Mouse (Mus musculus) thymus, postnatal 0 days (tissue): ENCODE data around the gene Nr1h2. TPM values are rescaled to one million over a fixed set of nuclear protein-coding genes. Genes with fewer than 3 reads are reported as not detected.

ENCODE experiments used
- DNase-seq: peaks from one replicate; pipeline ENCODE4 v3.0.0-alpha.2; 2015; ENCODE audit warnings: low spot score
- polyA plus RNA-seq: library from polyadenylated mRNA; unstranded; fragments of >200 nt; fragmentation: Nextera tagmentation; extraction: Ambion mirVana; gene quantifications from 2 replicates; pipeline ENCODE4 v1.2.1, GENCODE M21; 2015

Gene Nr1h2
- polyA plus RNA-seq, 1 experiment from 2014 or later: 101 TPM

DNA sequence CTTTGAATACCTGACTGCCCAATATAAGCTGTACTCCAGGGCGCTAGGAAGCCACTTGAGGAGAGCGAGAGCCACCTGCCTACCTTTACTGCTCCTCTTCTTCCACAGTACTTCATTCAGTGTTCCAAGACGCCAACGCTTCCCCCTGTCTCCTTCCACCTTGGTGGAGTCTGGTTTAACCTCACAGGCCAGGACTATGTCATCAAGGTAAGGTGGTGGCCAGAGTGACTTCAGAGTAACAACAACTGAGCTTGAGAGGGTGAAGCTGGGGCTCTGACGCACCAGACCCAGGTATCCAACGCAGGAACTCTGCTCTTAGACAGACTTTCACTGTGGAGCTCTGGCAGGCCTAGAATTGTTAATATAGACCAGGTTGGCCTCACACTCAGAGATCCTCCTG lies 31.9 kb upstream of the Nr1h2 start:
- no peak for DNase-seq

DNA sequence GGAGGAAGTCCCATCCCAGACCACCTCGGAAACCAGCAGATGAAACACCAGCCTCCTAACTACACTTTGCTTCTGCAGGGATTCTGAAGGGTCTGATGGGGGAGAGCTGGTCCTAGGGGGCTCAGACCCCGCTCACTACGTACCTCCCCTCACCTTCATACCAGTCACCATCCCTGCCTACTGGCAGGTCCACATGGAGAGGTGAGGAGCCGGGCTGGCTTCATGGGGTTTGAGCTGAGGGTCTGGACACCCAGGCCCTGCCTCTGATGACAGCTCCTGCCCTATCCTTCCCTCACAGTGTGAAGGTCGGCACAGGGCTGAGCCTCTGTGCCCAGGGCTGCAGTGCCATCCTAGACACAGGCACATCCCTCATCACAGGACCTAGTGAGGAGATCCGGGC lies 31.2 kb upstream of the Nr1h2 start:
- DNase-seq: no peak

DNA sequence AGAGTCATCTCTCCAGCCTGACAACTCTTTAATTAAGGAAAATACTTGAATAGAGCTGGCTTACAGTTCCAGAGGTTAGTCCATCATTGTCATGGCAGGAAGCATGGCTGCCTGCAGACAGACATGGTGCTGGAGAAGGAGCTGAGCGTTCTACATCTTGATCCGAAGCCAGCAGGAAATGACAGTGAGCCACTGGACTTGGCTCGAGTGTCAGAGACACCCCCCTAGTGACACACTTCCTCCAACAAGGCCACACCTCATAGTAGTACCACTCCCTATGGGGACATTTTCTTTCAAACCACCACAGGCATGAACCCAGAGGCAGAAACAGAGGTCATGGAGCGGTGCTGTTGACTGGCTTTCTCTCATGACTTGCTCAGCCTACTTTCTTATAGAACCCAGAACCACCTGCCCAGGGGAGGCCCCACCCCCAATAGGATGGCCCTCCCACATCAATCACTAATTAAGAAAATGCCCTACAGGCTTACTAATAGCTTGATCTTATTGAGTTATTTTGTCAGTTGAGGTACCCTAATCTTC lies 30.6 kb upstream of the Nr1h2 start:
- DNase-seq: no peak

DNA sequence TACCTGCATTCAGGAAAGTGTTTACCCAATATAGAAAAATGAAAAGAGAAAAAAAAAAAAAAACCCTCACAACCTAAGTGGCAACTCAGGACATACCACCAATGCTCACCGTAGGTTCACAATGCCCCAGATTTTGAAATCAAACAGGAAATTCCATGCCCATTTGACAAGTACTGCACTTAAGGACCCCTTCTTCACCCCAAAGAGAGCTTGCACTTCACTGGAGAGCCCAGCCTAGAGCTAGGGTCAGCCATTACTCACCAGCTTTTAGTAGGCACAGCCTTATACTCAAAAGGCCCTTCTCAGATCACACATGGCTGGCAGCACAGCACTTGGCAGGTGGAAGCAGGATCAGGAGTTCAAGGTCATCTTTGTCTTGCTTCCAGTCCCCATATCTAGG lies 29.4 kb upstream of the Nr1h2 start:
- no peak for DNase-seq

DNA sequence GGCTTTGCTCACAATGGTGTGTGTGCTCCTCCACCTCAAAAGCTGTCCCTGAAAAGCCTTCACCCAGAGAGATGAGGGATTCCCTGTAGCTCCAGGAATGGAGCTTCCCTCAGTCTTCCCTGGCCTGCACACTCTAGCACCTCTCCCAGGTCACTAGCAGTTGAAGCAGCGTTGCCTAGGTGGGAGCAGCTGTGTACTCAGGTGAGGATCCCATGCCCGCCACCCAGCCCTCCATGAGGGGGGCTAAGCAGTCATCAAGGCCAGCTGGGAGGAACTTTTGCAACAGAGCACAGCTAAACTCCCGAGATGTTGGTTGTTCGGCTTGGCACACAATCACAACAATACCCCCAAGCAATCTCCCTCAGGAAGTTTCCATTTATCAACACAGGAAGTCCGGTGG lies 29.0 kb upstream of the Nr1h2 start:
- no peak for DNase-seq

- no peak for DNase-seq
These were observed 27.9 kb upstream of the Nr1h2 start for GRCm38 (mm10) chr7:44581637-44582036.

DNA sequence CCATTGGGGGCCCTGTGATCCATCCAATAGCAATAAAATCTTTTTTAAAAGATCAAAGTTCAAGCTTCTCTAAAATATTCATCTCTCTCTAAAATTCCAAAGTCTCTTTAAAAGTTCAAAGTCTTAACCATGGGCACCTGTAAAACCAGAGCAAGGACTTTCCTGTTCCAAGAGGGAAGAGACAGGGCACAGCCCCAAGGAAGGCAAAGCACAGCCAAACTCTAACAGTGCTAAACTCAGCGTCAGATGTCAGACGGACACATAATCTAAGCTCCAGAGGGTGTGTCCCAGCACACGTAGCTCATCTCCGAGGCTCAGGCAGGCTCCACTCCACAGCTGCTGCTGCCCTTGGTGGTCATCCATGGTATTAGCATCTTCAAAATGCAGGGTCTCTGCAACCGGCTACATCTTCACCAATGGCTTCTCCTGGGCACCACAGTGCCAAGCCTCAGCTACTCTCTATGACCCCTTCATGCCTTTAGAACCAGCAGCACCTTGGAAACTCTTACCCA lies 22.6 kb upstream of the Nr1h2 start:
- no peak for DNase-seq

GRCm38 (mm10) chr7:44572956-44573484 lies 19.3 kb upstream of the Nr1h2 start:
- no peak for DNase-seq

- DNase-seq: no peak
These were observed 18.5 kb upstream of the Nr1h2 start, which contains the start of gene Napsa for GRCm38 (mm10) chr7:44572213-44572701. Napsa (plus strand) TSS chr7:44572380.

DNA sequence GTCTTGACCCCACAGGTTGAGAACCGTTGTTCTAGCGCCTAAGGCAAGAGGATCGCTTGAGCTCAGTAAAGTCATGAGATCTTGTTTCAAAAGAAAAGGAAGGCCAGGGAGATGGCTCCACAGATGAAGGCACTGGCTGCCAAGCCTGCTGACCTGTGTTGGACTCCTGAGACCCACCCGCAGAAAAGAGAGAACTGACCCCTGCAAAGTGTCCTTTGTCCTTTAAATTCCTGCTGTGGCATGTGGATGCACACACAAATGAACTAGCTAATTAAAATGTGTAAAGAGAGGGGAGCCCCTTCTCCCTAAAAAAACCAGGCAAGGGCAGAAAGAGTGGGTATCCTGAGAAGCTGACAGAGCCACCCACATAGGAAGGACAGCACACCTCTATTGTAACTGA lies 18.1 kb upstream of the Nr1h2 start:
- no peak for DNase-seq

GRCm38 (mm10) chr7:44570989-44571388 lies 17.2 kb upstream of the Nr1h2 start:
- no peak for DNase-seq

GRCm38 (mm10) chr7:44568803-44569202 lies 15.1 kb upstream of the Nr1h2 start:
- no peak for DNase-seq

DNA sequence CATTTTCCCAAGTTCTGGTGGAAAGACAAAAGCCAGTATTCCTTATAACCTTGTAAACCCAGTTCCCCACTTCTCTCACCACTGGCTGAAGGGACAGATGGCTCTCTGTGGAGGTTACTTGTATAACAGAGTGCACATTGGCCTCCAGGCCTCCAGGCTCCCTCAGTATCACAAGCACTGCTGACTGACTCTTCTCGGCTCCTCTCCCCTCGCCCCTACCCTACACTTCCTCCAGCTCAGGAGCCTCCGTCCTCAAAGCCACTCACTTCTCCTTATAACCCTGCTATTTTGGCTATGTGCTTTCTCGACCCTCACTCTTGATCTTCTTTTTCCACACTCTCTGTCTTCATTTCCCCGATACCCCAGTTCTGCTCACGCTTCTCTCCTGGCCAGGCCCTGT lies 11.7 kb upstream of the Nr1h2 start:
- DNase-seq: no peak

- no peak for DNase-seq
These were observed 10.7 kb upstream of the Nr1h2 start for GRCm38 (mm10) chr7:44564486-44564885.

GRCm38 (mm10) chr7:44563284-44563683 lies 9.5 kb upstream of the Nr1h2 start:
- DNase-seq: no peak

GRCm38 (mm10) chr7:44560435-44561400 lies 7.0 kb upstream of the Nr1h2 start:
- peak; percentile 83 for DNase-seq

DNA sequence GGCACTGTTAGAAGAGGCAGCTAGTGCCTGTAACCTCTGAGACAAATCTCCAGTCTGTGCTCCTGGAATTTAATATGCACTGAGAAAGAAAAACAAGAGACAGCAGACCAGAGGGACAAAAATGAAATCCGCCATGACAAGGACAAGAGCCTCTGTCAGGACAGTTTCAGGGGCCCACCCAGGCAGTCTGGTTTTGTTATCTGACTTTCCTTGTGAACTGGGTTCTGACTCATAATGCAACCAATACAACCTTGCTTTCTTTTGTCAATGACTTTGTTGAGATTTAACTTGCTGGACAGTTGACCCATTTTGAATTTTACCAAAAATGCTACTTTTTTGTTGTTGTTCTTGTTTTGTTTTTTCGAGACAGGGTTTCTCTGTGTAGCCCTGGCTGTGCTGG lies 3.9 kb upstream of the Nr1h2 start:
- DNase-seq: no peak

GRCm38 (mm10) chr7:44553196-44553764 lies 471 bp downstream of the Nr1h2 start:
- peak; percentile 82 for DNase-seq

- no peak for DNase-seq
These were observed 1.4 kb downstream of the Nr1h2 start for GRCm38 (mm10) chr7:44552141-44552908.

DNA sequence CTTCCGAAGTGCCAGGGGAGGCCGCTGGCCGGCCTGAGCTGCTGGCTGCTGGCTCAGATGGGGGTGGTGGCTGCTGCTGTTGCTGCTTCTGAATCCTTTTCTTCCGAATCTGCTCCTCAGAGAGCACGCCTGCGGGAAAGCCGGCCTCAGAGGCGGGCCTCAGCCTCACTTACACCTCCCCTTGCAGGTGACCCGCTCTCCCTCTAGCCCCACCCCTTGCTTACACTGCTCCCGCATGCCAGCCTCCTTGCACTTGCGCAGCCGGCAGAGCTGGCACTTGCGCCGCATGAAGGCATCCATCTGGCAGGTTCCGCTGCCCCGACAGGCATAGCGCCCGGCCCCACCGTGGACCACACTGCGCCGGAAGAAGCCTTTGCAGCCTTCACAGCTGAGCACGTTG lies 2.0 kb downstream of the Nr1h2 start:
- DNase-seq: no peak

DNA sequence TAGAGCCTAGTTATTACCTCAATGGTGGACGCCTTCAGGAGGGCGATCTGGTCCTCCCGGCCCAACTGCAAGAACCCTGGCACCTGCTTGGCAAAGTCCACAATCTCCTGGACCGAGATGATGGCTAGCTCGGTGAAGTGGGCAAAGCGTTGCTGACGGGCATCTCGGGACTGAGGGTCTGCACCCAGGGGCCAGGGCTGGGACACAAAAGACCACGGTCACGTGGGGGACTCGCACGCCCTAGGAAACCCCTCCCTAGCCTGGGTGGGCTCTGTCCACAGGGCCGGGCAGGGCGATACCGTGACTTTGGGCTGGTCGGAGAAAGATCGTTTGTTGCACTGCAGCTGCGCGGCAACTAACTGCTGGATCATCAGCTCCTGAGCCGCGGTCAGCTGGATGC lies 2.5 kb downstream of the Nr1h2 start:
- no peak for DNase-seq
